Mouse (Mus musculus): ENCODE measurements at regions not wholly inside any gene's neighbourhood (a gene's known extent, or its start where the extent isn't known, plus 50 kb on each side); places are given as distances from the start of the nearest gene placed in this dataset.

DNA sequence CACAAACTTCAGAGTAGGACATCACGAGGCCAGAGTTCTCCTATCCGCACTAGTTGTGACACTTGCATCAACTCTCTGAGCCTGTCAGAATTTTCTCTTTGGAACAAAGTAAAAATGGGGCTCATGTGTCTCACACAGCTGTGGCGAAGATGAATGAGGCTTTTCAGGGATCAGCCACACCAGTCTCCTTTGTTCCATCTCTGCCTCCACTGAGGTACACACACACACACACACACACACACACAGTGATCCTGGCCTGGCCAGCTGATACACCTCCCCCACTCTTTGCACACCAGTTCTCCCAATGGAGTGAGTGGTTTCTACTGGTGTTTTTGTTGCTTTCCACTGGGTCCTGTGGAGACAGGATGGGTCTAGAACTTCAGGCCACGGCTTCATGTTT, 105.9 kb upstream of the D7Ertd443e start:
- no peak for ATAC-seq (ENCODE audit: low FRiP score)
- H3K9ac ChIP-seq (ENCODE audit: low read depth, low read length): no peak overlapping the region
- 59% methylated on average over 4 of the region's 4 CpGs for WGBS
- H3K27ac ChIP-seq (ENCODE audit: low read depth, low read length): no peak overlapping the region
- H3K4me3 ChIP-seq (ENCODE audit: low read depth, low read length): no peak overlapping the region
- H3K4me1 ChIP-seq (replicated peaks; ENCODE audit: control insufficient read depth, insufficient read depth, low read length): no peaks in the 10 kb centered on the region
- no peaks in the 10 kb centered on the region for H3K27me3 ChIP-seq (ENCODE audit: control insufficient read depth, insufficient read depth, low read length)
- no peak overlapping the region for H3K4me2 ChIP-seq (replicated peaks; ENCODE audit: low read depth, low read length)
- H3K9me3 ChIP-seq (ENCODE audit: control insufficient read depth, low read length): no peaks in the 10 kb centered on the region
- no peaks in the 10 kb centered on the region for H3K36me3 ChIP-seq (ENCODE audit: control insufficient read depth, insufficient read depth, low read length)
- DNase-seq (ENCODE audit: low spot score): no peak

DNA sequence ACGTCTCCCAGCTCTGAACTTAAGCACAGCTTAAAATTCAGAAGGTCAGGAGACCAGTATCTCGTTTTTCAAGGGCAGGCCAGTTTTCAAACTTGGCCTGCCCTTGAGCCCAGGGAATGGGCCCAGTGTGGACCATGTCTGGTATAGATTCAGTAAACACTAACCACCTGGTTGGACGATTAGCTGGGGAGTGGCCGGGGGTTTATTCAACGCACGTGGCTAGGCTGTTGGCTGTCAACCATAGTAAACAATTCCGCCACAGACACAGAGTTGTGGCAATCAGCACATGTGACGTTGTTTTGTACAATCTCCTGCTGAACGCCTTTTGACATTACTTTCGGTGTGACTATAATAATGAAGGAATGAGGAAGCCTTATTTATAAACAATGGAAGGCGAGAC, 111.8 kb upstream of the D7Ertd443e start:
- no peaks in the 10 kb centered on the region for H3K27me3 ChIP-seq (ENCODE audit: control insufficient read depth, insufficient read depth, low read length)
- no peaks in the 10 kb centered on the region for H3K9me3 ChIP-seq (ENCODE audit: control insufficient read depth, low read length)
- no peak for DNase-seq (ENCODE audit: low spot score)
- H3K4me2 ChIP-seq (replicated peaks; ENCODE audit: low read depth, low read length): no peak overlapping the region
- H3K27ac ChIP-seq (ENCODE audit: low read depth, low read length): no peak overlapping the region
- H3K4me1 ChIP-seq (replicated peaks; ENCODE audit: control insufficient read depth, insufficient read depth, low read length): no peaks in the 10 kb centered on the region
- H3K4me3 ChIP-seq (ENCODE audit: low read depth, low read length): no peak overlapping the region
- H3K36me3 ChIP-seq (ENCODE audit: control insufficient read depth, insufficient read depth, low read length): no peaks in the 10 kb centered on the region
- no peak overlapping the region for H3K9ac ChIP-seq (ENCODE audit: low read depth, low read length)
- ATAC-seq (ENCODE audit: low FRiP score): no peak
- WGBS: 85% methylated on average over 11 of the region's 11 CpGs

DNA sequence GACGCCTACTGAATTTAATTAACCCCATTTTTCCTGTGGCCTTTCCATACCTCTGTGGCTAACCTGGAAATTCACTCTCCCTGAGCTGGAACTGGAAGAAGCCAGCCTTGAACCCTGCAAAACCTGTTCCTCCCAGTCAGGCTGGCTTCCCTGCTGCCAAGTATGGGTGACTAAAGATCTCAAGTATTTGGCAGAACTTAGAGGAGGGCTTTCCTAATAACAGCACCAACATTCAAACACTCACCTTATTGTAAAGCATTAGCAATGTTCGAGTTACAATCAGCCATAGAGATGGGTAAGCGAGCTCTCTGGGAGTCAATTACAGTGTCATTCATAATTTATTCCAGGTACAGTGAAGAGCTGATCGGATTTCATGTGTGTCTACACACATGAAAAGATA, 112.4 kb upstream of the D7Ertd443e start:
- Histone ChIP-seq H3K4me3 (ENCODE audit: low read depth, low read length) (no peak overlapping the region), H3K27ac (ENCODE audit: low read depth, low read length) (no peak overlapping the region), H3K9ac (ENCODE audit: low read depth, low read length) (no peak overlapping the region), H3K36me3 (ENCODE audit: control insufficient read depth, insufficient read depth, low read length) (no peaks in the 10 kb centered on the region), H3K4me2 (replicated peaks; ENCODE audit: low read depth, low read length) (no peak overlapping the region), H3K9me3 (ENCODE audit: control insufficient read depth, low read length) (no peaks in the 10 kb centered on the region), H3K4me1 (replicated peaks; ENCODE audit: control insufficient read depth, insufficient read depth, low read length) (no peaks in the 10 kb centered on the region), H3K27me3 (ENCODE audit: control insufficient read depth, insufficient read depth, low read length) (no peaks in the 10 kb centered on the region)
- 80% methylated on average over 4 of the region's 4 CpGs for WGBS
- ATAC-seq (ENCODE audit: low FRiP score): no peak
- DNase-seq (ENCODE audit: low spot score): no peak

DNA sequence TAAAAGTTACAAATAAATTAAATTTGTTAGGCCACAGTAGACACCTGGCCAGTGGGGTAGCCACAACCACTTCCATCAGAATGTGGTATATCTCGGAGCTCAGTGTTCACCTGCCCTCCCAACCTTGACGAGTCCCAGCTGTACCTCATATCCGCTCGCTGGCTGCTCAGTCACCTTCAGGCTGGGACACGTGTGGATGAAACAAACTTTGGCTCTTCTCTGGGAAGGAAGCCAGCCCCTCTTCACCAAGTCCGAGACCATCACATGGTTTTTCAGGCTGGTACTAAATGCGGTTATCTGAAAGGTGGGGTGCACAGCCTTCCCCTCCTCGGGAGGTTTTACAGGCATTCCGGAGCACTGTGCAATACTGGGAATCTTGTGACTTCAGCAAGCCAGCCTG, 113.3 kb upstream of the D7Ertd443e start:
- H3K4me1 ChIP-seq (replicated peaks; ENCODE audit: control insufficient read depth, insufficient read depth, low read length): no peaks in the 10 kb centered on the region
- DNase-seq (ENCODE audit: low spot score) (no peak), ATAC-seq (ENCODE audit: low FRiP score) (no peak)
- H3K27me3 ChIP-seq (ENCODE audit: control insufficient read depth, insufficient read depth, low read length): no peaks in the 10 kb centered on the region
- no peaks in the 10 kb centered on the region for H3K9me3 ChIP-seq (ENCODE audit: control insufficient read depth, low read length)
- H3K36me3 ChIP-seq (ENCODE audit: control insufficient read depth, insufficient read depth, low read length): no peaks in the 10 kb centered on the region
- no peak overlapping the region for H3K4me2 ChIP-seq (replicated peaks; ENCODE audit: low read depth, low read length)
- WGBS: 78% methylated on average over 9 of the region's 9 CpGs
- H3K27ac ChIP-seq (ENCODE audit: low read depth, low read length): no peak overlapping the region
- H3K4me3 ChIP-seq (ENCODE audit: low read depth, low read length): no peak overlapping the region
- no peak overlapping the region for H3K9ac ChIP-seq (ENCODE audit: low read depth, low read length)

DNA sequence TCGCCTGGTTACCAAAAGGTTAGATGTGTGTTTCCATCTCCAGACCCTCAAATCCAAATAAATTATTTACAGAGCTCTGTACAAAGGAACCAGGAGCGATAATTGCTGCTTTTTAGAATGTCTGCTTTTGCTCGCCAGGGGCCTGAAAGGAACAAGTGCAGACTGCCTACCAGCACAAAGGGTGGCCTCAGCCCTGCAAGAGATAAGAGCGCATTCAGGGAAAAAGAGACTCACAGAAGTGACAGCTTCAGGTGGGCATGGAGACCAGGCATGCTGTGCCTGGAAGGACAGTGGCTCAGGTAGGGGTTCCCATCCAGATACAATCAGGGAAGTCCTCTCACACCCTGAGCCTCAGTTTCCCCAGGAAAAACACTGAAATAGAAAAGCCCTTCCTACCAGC, 114.0 kb upstream of the D7Ertd443e start:
- ATAC-seq (ENCODE audit: low FRiP score) (no peak), DNase-seq (ENCODE audit: low spot score) (no peak)
- no peaks in the 10 kb centered on the region for H3K9me3 ChIP-seq (ENCODE audit: control insufficient read depth, low read length)
- 39% methylated on average over 4 of the region's 4 CpGs for WGBS
- no peak overlapping the region for H3K9ac ChIP-seq (ENCODE audit: low read depth, low read length)
- no peaks in the 10 kb centered on the region for H3K27me3 ChIP-seq (ENCODE audit: control insufficient read depth, insufficient read depth, low read length)
- no peak overlapping the region for H3K27ac ChIP-seq (ENCODE audit: low read depth, low read length)
- no peaks in the 10 kb centered on the region for H3K36me3 ChIP-seq (ENCODE audit: control insufficient read depth, insufficient read depth, low read length)
- H3K4me3 ChIP-seq (ENCODE audit: low read depth, low read length): no peak overlapping the region
- no peaks in the 10 kb centered on the region for H3K4me1 ChIP-seq (replicated peaks; ENCODE audit: control insufficient read depth, insufficient read depth, low read length)
- no peak overlapping the region for H3K4me2 ChIP-seq (replicated peaks; ENCODE audit: low read depth, low read length)

DNA sequence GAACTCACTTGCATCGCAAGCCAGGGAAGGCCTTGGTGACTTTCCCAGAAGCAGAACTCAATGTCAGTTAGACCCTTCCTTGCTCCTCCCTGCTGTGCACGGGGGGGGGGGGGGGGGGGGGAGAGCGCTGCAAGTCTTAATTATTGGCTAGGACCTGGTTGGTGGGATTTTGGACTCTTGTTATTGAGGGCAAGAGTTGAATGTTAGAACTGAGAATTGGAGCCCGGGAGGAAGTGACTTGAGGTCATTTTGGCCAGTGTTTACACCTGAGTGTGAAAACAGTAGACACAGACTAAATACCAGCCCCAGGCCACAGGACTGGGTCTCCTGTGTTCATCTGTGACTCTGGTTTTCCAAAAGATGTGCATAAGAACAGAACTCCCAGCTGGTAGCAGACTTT, 114.7 kb upstream of the D7Ertd443e start:
- H3K27ac ChIP-seq (ENCODE audit: low read depth, low read length): no peak overlapping the region
- no peaks in the 10 kb centered on the region for H3K9me3 ChIP-seq (ENCODE audit: control insufficient read depth, low read length)
- ATAC-seq (ENCODE audit: low FRiP score): no peak
- no peaks in the 10 kb centered on the region for H3K36me3 ChIP-seq (ENCODE audit: control insufficient read depth, insufficient read depth, low read length)
- H3K27me3 ChIP-seq (ENCODE audit: control insufficient read depth, insufficient read depth, low read length): no peaks in the 10 kb centered on the region
- 53% methylated on average over 3 of the region's 4 CpGs for WGBS
- no peak for DNase-seq (ENCODE audit: low spot score)
- H3K9ac ChIP-seq (ENCODE audit: low read depth, low read length): no peak overlapping the region
- no peak overlapping the region for H3K4me2 ChIP-seq (replicated peaks; ENCODE audit: low read depth, low read length)
- no peaks in the 10 kb centered on the region for H3K4me1 ChIP-seq (replicated peaks; ENCODE audit: control insufficient read depth, insufficient read depth, low read length)
- no peak overlapping the region for H3K4me3 ChIP-seq (ENCODE audit: low read depth, low read length)

DNA sequence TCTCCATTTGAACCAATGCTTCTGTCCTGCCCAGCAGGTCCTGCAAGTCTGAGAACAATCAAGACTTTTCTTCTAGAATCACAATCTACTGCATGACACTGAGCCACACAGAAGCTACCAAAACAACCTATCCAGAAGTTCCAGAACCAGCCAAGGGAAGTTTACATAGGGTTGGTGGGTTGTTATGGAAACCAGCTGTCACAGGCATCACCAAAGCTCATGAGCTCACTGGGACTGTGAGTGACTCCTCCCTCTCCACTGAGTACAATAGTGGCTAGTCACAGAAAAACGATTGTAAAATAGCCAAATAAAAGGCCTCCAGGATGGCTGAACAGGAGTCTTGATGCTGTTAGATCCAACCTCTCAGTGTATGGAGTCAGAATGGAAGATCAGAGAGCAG, 115.6 kb upstream of the D7Ertd443e start:
- H3K4me1 ChIP-seq (replicated peaks; ENCODE audit: control insufficient read depth, insufficient read depth, low read length): no peaks in the 10 kb centered on the region
- ATAC-seq (ENCODE audit: low FRiP score) (0 out of 2 replicates have a peak, but pooled peaks have one; percentile 53), DNase-seq (ENCODE audit: low spot score) (peak; percentile 34)
- no peaks in the 10 kb centered on the region for H3K36me3 ChIP-seq (ENCODE audit: control insufficient read depth, insufficient read depth, low read length)
- no peak overlapping the region for H3K4me2 ChIP-seq (replicated peaks; ENCODE audit: low read depth, low read length)
- no peak overlapping the region for H3K27ac ChIP-seq (ENCODE audit: low read depth, low read length)
- no peak overlapping the region for H3K4me3 ChIP-seq (ENCODE audit: low read depth, low read length)
- no peaks in the 10 kb centered on the region for H3K27me3 ChIP-seq (ENCODE audit: control insufficient read depth, insufficient read depth, low read length)
- H3K9ac ChIP-seq (ENCODE audit: low read depth, low read length): no peak overlapping the region
- H3K9me3 ChIP-seq (ENCODE audit: control insufficient read depth, low read length): no peaks in the 10 kb centered on the region
- 11% methylated on average over 1 of the region's 1 CpGs for WGBS

DNA sequence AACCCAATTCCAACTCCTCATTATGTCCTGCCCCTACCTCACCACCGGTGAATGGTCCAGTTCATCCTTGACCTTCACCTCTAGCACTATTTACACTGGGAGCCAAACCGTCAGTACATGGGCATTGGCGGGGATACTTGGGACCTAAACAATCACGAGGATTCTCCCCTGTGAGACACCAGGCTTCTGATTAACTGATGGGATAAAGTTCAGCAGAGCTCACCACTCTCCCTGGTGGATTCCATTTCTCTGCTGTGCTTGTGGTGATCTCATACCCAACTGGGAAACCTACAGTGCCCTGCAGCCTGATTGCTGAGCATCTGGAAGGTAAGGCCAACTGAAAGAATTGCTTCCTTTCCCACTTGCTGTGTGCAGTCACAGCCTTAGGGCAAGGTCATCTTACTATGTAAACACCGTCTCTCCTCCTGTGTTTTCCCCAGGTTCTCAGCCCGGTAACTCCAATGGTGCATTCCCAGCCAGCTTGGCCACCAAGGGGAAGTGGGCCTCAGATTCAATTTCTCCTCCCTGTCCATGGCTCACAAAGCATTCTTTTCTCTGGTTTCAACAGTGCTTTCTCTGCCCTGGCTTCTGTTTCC, 125.0 kb upstream of the D7Ertd443e start:
- Histone ChIP-seq H3K9ac (ENCODE audit: low read depth, low read length) (no peak overlapping the region), H3K9me3 (ENCODE audit: control insufficient read depth, low read length) (no peaks in the 10 kb centered on the region), H3K36me3 (ENCODE audit: control insufficient read depth, insufficient read depth, low read length) (no peaks in the 10 kb centered on the region), H3K4me3 (ENCODE audit: low read depth, low read length) (no peak overlapping the region), H3K4me1 (replicated peaks; ENCODE audit: control insufficient read depth, insufficient read depth, low read length) (no peaks in the 10 kb centered on the region), H3K4me2 (replicated peaks; ENCODE audit: low read depth, low read length) (no peak overlapping the region), H3K27ac (ENCODE audit: low read depth, low read length) (no peak overlapping the region), H3K27me3 (ENCODE audit: control insufficient read depth, insufficient read depth, low read length) (no peaks in the 10 kb centered on the region)
- DNase-seq (ENCODE audit: low spot score) (no peak), ATAC-seq (ENCODE audit: low FRiP score) (no peak)
- WGBS: 75% methylated on average over 6 of the region's 6 CpGs

DNA sequence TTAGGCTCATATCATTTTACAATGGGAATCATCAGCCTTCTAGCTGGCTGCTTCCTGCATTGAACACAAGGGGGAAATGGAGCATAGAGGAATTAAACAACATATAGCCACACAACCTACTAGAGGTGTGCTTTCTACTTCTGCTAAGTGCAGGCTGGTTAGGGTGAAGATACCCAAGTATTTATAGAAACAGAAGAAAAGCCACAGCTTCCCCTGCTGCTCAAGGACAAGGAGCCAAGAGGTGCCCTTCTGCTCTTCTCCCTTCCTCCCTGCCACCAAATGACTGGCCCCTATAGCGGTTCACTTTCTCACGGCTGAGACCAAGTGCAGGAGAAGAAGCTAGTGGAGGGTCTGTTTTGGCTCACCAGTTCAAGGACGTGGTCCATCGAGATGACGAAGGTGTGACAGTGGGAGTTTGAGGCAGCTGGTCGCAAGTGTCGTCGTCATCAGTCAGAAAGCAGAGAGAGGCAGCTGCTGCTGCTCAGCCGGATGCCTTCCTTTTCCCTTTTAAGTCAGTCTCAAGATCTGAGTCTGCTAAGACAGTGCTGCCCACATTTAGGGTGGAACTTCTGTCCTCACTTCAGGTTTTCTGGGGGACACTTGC, 134.0 kb upstream of the D7Ertd443e start:
- no peaks in the 10 kb centered on the region for H3K9me3 ChIP-seq (ENCODE audit: control insufficient read depth, low read length)
- no peak overlapping the region for H3K9ac ChIP-seq (ENCODE audit: low read depth, low read length)
- DNase-seq (ENCODE audit: low spot score): no peak
- H3K27ac ChIP-seq (ENCODE audit: low read depth, low read length): no peak overlapping the region
- no peaks in the 10 kb centered on the region for H3K36me3 ChIP-seq (ENCODE audit: control insufficient read depth, insufficient read depth, low read length)
- no peak overlapping the region for H3K4me3 ChIP-seq (ENCODE audit: low read depth, low read length)
- no peaks in the 10 kb centered on the region for H3K4me1 ChIP-seq (replicated peaks; ENCODE audit: control insufficient read depth, insufficient read depth, low read length)
- no peak for ATAC-seq (ENCODE audit: low FRiP score)
- 88% methylated on average over 9 of the region's 9 CpGs for WGBS
- no peaks in the 10 kb centered on the region for H3K27me3 ChIP-seq (ENCODE audit: control insufficient read depth, insufficient read depth, low read length)
- H3K4me2 ChIP-seq (replicated peaks; ENCODE audit: low read depth, low read length): no peak overlapping the region

Data from hindbrain, embryonic 11.5 days (tissue).